Mouse (Mus musculus) embryo, embryonic 11.5 days (tissue): Measurements from ENCODE around the gene Mon1b.

Experiments
- DNase-seq: peaks from one replicate; pipeline ENCODE4 v3.0.0-alpha.2; 2012; ENCODE audit warnings: low read depth, low spot score

Mon1b gene

DNA sequence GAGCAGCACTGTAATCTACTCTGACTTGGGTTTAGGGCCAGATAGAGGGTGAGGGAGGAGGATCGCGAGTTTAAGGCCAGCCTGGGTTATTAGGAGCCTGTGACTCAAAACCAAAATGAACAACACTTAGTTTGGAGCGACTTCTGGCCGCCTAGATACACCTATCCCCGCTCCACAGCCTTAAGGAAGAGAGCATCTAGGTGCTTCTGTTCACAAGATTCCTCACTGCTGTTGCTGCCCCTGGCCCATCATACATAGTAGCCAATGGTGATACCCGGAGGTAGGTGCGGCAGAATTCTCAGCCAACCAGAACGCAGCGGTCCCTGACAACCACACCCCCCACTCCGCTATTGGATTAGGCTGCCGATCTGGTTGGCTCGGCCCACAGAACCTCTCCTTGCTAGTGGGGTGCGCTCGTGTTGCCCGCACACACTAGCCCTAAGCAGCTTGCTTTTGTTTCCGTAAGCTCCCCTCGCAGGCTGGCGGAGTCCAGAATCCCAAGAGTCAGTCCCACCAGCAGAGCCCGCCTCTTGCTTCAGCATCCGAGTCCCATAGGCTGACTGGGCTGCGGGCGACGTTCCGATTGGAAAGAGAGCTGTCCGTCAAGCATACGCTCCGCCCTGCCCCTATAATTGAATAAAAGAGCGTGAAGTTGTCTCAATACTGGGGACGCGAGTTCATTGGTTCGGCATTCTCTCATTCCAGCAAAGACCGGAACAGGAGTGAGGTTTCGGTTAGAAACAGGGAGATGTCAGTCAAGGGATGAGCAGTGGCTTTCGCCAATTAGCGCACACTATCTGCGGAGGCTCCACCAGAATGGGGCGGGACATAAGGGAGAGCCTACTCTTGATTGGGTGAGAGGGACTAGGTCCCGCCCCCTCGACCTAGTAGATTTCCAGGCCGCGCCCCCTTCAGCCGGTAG, at the start of gene Mon1b:
TSS of gene Mon1b (plus strand) at position 918 of the 922 bp plus-strand sequence.
- DNase-seq = peak; percentile 95

DNA sequence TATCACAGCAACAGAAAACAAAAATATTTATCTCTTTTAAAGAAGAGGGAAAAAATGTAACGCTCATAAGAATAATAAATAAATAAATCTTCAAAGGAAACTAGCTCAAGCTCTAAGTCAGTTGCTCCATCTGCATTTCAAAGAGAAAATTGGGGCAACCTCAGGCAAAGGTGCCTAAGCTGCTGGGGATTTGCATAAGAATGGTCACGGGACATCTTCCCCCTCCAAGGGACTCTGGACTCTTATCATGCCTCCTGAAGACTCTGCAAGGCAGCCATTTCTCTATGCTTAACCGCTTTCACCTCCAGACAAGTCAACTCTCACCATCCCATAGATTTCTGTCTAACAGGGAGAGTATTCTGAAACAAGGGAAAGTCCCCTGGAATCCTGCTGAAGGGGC, 37.0 kb upstream of the Mon1b start:
- DNase-seq = no peak

DNA sequence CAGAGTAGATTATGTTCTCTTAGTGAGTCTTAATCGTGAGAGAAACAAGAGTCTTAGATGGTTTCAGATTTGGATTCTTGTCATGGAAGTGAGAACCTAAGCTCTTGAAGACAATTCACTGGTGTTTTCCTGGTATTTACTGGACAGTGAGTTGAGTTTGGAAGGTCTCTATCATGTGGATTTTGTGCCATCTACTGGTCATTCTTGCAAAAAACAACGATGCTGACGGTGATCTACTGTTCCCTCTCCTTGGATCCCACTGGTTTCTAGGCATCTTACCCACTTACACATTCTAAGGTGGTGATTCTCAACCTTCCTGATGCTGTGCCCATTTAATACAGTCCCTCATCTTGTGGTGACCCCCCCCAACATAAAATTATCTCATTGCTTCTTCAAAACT, 2.8 kb upstream of the Mon1b start:
- peak; percentile 31 for DNase-seq

DNA sequence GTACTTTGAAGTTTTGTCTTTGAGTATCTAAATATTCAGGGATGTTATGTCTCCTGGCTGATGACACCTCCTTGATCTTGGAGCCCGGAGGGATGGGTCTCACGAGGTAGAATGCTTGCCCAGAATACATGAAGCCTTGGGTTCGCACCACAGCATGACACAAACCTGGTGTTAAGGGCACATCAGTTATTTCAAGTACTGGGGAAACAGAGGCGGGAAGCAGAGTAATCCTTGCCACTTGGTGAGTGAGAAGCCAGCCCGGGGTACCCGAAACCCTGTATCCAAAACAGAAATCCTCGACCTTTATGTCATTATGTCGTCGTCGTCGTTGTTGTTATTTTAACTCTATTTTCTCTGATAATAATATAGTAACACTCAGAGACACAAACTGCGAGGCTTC, 1.2 kb upstream of the Mon1b start:
- no peak for DNase-seq

DNA sequence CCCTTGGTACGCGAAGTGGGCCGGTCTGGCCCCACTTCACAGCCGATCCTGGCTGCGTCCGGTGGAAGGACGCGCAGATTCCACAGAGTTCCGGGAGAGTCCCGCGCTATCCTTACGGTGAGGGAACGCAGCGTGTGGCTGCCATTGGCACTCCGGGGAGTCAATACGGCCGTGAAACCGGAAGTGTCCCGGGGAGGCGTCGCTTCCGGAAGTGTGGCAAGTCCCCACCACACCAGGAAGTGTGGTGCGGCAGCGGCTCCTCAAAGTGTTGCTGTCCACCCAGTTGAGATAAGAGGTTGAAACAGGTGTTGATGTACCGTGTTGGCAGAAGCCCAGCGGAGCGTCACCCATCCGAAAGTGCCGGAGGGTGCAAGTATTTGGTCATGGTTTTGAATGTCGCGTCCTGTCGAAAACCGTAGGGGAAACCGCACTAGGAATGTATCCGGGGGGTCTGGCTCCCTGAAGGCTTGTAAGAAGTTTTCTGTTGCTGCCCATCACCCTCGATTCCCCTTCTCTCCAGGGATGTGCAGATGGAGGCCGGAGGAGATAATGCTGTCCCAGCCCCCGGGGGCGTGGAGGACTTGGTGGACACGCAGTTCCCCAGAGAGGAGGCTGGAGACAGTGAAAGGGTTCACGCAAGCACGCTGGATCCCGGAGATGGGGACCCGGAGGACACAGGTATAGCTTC, 349 bp downstream of the Mon1b start:
- no peak for DNase-seq

DNA sequence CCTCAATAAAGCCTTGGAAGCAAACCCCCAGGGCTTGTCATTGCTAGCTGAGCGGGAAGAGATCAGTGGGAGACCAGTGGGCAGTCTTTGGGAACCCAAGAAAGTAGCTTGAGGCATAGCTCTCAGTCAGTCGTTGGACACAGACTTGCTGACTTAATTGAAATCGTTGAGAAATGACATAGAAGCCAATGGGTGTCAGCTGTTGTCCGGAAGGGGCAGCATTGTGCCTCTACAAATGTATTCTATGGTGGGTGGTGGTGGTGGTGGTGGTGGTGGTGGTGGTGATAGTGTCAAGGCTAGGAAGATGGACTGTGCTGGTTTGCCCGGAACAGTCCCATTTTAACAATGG, 867 bp downstream of the Mon1b start:
- no peak for DNase-seq

DNA sequence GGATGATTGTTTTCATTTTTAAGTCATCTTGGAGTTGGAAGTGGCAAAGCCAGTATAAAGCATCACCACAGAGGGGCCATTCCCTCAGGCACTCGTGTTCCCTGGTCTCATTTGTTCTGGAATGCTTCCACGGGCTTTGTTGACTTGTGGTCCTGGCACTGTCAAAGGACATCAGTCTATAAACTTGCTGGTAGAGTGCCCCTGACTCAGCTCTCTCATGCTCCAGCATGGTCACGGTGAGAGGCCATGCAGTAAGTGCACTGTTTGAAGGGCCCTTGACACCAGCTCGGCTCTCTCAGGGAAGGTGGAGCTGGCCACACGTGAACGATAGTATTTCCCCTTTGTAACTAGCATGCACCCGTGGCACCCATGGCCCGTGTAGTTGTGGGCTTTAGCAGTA, 5.0 kb downstream of the Mon1b start:
- no peak for DNase-seq

DNA sequence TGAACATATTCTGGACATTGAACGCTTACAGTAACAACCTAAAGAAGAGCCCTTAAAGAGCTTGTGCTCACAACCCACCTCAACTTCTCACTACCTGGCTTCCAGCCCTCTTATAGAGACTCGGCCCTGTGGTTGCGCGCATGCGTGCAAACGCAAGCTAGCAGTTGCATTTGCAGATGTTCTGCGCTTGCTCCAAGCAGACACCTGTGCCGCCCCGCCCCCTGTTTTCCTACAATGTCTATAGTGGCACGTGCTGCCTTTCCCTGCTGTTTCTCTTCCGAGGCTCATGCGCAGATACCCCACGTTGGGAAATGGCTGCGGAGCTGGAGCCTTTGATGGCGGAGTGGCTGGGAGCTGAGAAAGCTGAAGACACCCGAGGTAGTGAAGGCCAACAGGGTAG, 7.5 kb downstream of the Mon1b start, which contains the start of gene Syce1l:
TSS of gene Syce1l (plus strand) at position 288 of the 400 bp plus-strand sequence.
- no peak for DNase-seq

DNA sequence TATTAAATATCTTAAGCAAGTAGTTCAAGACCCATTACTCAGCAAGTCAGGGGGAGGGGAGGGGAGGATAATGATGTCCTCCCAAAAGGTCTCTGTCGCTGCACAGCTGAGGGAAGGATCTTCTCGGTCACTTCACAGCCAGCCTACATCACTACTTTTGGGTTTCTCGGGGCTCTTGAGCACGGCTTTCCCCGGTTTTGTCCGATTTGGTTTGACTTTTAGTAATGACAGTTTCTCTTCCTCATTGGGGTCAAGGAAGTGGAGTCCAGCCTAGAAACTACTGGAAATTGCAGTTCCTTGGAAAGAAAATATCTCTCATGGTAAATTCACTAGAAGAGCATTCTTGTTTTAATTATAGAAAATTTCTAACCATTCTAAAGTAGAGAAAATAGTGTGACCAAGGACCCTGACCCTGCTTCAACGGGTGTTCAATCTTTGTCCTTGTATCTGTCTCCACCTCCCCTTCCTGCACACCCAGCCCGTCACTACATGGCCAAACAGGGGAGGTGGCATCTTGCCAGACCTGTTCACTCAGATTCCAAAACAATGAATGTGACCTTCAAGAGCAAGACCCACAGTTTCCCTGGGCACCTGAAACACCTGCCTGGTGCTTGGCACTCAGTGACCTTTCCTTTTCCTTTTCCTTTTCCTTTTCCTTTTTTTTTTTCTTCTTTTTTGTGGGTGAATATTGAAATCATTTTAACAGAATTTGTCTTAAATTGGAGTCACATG, 8.3 kb downstream of the Mon1b start:
- DNase-seq = no peak

DNA sequence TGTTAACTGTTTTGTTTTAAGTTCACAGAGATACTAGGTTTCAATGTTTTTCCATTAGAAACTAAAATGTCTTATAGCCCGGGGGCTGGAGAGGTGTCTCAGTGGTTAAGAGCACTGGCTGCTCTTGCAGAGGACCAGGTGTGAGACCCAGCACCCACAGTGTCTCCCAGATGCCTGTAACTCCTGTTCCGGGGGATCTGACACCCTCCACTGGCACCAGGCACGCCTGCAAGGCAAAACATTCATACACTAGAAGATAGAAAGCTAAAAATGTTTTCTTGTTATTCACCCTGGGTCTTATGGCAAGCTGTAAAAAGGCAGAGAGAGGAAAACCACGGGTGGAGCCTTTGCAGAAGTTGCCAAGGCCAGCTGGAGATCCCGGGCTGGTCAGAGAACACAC, 9.8 kb downstream of the Mon1b start:
- DNase-seq = no peak

DNA sequence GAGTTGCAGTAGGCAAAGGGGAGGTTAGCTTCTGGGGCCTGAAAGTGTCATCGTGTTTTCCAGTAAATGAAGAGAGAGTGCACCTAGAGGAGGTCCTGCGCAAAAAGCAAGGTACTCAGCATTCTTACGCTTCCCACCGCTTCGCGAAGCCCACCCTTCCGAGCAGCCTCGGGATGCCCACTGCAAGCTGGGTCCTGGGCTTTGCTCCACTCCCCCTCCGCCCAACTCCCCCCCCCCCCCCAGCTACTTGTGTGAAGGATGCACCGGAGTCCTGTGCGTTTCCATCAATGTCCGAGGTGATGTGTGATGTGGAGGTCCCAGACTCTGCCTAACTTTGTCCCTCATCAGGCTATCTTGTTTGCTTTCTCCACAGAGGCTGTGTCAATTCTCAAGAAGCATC, 17.1 kb downstream of the Mon1b start:
- no peak for DNase-seq

DNA sequence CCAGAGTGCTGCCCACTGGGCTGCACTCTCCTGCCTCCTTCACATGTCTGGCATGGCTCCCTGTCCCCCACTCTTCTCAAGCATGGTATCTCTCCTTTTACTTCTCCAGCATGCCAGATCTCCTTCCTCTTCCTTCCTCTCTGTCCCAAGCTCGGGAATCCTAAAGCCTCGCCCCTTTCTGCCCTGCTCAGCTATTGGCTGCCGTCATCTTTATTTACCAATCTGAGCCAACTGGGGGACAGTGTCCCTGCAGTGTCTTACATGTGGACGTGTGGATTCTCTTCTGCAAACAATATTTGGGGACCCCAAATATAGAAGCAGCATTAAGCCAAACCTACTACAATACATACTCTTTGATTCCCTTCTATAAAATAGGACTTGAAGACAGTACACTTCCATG, 17.8 kb downstream of the Mon1b start:
- no peak for DNase-seq

DNA sequence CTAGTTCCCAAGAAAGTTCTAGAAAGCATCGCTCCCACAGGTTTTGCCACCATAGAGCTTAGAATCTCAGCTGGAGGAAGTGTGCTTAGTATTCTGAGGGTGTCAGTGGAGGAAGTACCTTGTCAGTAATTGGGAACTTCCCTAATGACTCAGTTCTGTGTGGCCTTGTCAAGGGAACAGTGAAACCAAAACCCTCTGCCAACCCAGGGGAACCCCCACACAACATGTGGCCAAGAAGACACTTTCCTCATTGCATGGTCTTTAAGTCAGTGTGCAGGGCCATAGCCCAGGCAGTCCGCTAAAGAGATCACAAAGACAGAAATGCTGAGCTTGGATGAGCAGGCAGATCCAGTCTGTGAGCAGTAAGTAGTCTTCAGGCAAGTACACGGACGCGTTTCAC, 20.8 kb downstream of the Mon1b start:
- DNase-seq = no peak

DNA sequence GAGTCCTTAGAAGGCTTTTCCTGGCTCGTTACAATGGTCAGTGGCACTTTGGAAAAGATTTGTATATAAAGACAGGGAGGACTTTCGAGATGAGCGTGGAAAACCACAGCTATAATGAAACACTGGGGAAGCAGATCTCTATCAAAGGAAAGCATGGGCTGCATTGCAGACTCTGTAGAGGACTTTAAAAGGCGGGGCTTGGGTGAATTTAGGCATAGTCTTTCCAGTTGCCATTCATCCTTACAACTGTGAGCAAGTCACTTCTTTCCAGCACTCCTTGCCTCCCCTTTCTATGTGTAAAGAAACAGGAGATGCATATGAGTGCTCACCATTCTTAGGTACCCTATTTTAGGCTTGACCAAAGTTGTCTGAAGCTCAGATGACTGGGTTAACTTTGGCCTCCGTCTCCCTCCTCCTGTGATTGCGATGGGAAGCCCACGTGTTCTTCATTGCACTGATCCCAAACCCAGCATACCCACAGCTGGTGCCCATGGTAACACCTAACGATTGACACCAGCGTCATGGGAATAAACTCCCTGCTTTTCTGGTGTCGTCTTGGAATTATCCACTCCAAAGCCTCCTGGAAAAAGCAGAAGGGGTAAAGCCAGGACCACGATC, 21.4 kb downstream of the Mon1b start:
- DNase-seq = no peak

DNA sequence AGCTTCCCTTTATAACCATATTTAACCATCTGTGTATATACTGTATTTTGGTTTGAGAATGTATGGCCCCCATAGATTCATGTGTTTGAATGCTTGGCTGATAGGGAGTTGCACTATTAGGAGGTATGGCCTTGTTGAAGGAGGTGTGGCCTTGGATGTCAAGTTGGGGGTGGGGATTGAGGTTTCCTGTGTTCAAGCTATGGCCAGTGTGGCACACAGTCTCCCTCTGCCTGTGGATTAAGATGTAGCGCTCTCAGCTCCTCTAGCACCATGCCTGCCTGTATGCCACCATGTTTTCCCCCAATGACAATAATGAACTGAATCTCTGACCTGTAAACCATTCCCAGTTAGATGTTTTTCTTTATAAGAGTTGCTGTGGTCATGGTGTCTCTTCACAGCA, 24.7 kb downstream of the Mon1b start:
- no peak for DNase-seq

DNA sequence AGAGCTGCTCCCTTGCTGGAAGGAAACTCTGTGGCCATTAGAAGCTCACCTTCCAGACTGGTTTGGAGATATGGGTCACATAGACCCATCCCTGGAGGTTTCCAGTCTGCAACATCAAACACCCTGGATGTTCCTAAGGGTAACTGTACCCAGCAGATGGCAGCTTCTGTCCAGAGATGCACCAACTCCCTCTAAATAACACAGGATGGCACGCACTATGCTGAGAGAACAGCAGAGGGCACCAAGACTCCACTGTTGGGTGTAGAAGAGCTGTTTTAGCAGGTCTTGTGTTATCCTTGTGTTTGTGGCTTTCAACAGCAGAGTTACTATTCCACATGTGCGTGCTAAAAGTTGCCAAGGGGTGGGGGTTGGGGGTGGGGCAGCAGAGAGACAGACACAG, 29.2 kb downstream of the Mon1b start:
- DNase-seq = peak; percentile 78

DNA sequence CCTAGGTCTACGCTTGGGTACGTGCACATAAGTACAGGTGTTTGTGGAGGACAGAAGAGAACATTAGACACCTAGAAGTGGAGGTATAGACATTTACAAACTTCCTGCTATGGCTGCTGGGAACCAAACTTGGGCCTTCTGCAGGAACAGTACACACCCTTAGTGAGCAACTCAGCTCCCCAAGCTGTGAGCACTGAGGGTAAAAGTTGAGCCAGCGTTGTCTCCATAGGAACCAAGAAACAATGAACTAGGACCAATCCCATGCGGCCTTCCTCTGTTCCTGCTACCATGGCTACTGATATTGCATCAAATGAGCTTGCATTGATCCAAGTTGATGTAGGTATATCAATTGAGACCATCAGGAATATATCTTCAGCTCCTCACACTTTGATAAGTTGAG, 29.6 kb downstream of the Mon1b start:
- no peak for DNase-seq

DNA sequence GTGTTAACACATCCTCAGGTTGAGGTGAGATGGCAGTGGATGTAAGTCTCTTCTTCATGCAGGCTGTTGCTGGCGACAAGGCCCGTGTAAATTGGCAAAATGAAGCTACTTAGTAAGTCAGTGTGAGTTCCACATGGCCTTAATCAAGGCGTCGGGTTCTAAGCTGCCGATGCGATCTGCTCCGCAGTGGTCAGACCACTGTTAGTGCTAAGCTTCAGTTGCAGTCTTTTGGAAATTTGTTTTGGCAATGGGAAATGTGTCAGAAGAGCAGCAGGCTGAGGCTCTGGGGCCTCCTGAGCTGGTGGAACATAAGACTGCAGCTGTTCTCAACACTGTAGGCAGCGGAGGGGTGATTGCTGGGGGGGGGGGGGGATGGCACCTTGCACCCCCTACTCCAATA, 30.6 kb downstream of the Mon1b start:
- no peak for DNase-seq

DNA sequence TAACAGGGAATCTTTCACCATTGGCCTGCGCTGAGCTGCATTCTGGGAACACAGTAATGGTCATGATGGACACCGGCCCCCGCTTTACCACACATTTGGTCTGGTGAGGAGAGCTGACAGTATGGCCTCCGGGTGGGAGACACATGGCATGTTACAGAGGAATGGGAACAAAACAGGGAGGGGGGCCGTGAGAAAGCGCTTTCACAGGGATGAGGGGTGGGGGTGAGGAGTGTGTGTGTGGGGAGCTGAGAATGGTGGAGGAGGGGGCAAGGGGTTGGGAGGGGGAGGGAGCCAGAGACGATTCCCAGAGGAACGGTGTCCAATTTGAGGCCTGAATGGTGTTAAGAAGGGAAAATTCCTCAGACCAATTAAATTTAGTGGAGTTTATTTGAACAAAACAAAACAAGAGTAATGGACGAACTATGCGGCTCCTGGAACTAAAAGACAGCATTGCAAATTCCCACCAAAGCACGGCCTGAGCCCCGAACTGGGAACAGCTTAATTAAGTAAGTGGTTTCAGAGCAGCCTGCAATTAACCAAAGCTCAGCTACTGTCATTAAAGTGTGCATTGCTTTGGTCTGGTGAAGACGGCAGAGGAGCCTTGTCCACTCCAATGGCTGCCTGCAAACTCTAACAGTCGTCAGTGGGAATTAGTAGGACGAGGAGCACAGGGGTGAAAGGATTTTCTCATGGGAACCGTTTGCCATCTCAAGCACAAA, 31.5 kb downstream of the Mon1b start:
- DNase-seq = no peak

DNA sequence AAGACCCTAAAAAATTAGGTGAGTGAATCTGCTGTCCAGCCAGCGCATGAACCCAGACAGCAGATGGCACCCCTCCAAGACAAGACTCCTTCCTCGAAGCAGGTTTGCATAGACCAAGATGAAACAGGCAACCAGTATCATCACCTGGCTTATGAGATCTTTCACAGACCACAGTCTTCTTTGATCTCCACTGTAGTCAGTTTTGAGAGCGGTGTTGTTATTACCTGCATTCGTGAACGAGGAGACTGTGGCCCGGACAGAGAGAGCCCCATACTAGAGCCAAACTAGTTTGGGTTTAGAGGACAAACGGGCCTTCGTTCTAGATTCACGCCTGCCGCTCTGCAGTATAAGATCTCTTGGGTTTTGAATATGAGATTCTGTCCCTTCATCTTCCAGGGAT, 34.5 kb downstream of the Mon1b start:
- DNase-seq = no peak

DNA sequence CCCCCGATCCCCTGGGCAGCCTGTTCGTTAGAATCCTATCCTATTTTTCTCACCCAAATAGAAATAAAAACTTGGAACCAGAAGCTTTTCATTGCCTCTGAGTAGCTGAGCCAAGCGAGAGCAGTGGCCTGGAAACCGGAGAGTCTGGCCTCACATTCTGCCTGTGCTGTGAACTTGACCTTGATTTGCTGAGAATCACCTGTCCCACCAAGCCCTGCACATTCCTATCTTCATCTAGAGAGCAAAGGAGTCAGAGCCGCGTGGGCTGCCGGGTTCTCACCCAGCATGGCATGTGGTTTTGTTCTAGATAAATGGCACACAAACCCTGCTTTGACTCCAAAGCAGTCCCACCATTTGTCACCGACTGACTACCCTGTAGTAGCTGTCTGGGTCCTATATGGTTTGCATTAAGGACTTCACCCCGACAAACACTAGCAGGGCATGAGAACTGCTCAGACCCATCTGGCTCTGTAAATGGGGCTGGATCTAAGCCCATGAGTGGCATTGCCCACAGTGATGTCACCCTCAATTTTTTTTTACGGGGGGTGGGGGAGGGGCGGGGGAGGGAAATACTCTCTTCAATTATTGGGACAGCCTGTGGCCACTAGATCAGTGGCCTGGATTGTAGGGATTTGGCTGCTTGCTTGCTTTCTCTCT, 37.3 kb downstream of the Mon1b start:
- DNase-seq = no peak
